Mouse (Mus musculus) E14TG2a.4 (cell line): ENCODE data around the gene Mybl2.

Source experiments
- H3K27me3 ChIP-seq: 2 replicates; pipeline ENCODE4 v1.6.1; 2014; ENCODE audit warnings: low read length, control low read depth; ENCODE audit not compliant: insufficient read depth
- H3K36me3 ChIP-seq: 2 replicates; pipeline ENCODE4 v1.6.1; 2014; ENCODE audit warnings: low read length, control low read depth; ENCODE audit not compliant: insufficient read depth
- H3K4me1 ChIP-seq: replicated peaks from 2 replicates; pipeline ENCODE4 v1.6.1; 2014; ENCODE audit warnings: low read depth, low read length, control low read depth
- H3K4me3 ChIP-seq: replicated peaks from 2 replicates; pipeline ENCODE4 v1.5.1; 2014; ENCODE audit warnings: mild to moderate bottlenecking, low read length
- H3K9me3 ChIP-seq: 2 replicates; pipeline ENCODE4 v1.6.1; 2014; ENCODE audit warnings: low read length, control low read depth
- CTCF ChIP-seq: conservative IDR thresholded peaks from 2 replicates; pipeline ENCODE4 v1.5.1; 2014; ENCODE audit warnings: low read length
- NANOG ChIP-seq: IDR thresholded peaks from 2 replicates; pipeline ENCODE4 v1.6.1; 2014; ENCODE audit warnings: borderline replicate concordance, low read length, mixed read lengths
- POU5F1 ChIP-seq: IDR thresholded peaks from 2 replicates; pipeline ENCODE4 v1.6.1; 2014; ENCODE audit warnings: low read length, borderline replicate concordance

Gene Mybl2

GRCm38 (mm10) chr2:163054335-163054840, at the start of gene Mybl2:
TSS of gene Mybl2 (plus strand) at chr2:163054687.
- Histone ChIP-seq H3K27me3 (no peaks in the 10 kb centered on the region), H3K4me1 (peaks cover 66% of the 10 kb centered on the region), H3K36me3 (peaks cover 38% of the 10 kb centered on the region), H3K9me3 (no peaks in the 10 kb centered on the region), H3K4me3 (peak within 1 kb of the TSS; percentile 99)
- no peak for TF ChIP-seq NANOG
- TF ChIP-seq CTCF, result no peak
- no peak for TF ChIP-seq POU5F1

GRCm38 (mm10) chr2:163007299-163007698, 47.2 kb upstream of the Mybl2 start:
- TF ChIP-seq NANOG (no peak), CTCF (no peak)

GRCm38 (mm10) chr2:163016916-163017743, 37.4 kb upstream of the Mybl2 start, which contains the start of gene Ift52:
TSS of gene Ift52 (plus strand) at chr2:163017354.
- TF ChIP-seq NANOG, result no peak
- no peak for TF ChIP-seq POU5F1
- no peak for TF ChIP-seq CTCF
- Histone ChIP-seq H3K4me1 (peaks cover 17% of the 10 kb centered on the region), H3K4me3 (peak within 1 kb of the TSS; percentile 94), H3K9me3 (no peaks in the 10 kb centered on the region), H3K36me3 (peaks cover 5% of the 10 kb centered on the region; the same call in 1 of the 2 replicates), H3K27me3 (no peaks in the 10 kb centered on the region)

More at GRCm38 (mm10) chr2:163007299-163007698, 47.2 kb upstream of the Mybl2 start:
- no peaks in the 10 kb centered on the region for H3K27me3 ChIP-seq
- H3K4me1 ChIP-seq, result no peaks in the 10 kb centered on the region
- H3K36me3 ChIP-seq, result no peaks in the 10 kb centered on the region
- H3K9me3 ChIP-seq, result peaks cover 4% of the 10 kb centered on the region
- H3K4me3 ChIP-seq, result no peak overlapping the region

GRCm38 (mm10) chr2:163031289-163031688, 23.2 kb upstream of the Mybl2 start:
- no peak overlapping the region for H3K4me3 ChIP-seq
- TF ChIP-seq NANOG, result no peak
- TF ChIP-seq CTCF, result no peak
- no peak for TF ChIP-seq POU5F1
- H3K27me3 ChIP-seq, result no peaks in the 10 kb centered on the region
- H3K9me3 ChIP-seq, result no peaks in the 10 kb centered on the region
- peaks cover 71% of the 10 kb centered on the region for H3K4me1 ChIP-seq
- peaks cover 68% of the 10 kb centered on the region for H3K36me3 ChIP-seq

- peak; percentile 86 for TF ChIP-seq NANOG
- no peak for TF ChIP-seq CTCF
- peak; percentile 70; the same call in 1 of the 2 replicates for TF ChIP-seq POU5F1
- Histone ChIP-seq H3K4me1 (peaks cover 75% of the 10 kb centered on the region), H3K4me3 (0 out of 2 replicates have a peak overlapping the region, but pooled peaks have one; percentile 2), H3K9me3 (no peaks in the 10 kb centered on the region), H3K36me3 (peaks cover 68% of the 10 kb centered on the region), H3K27me3 (no peaks in the 10 kb centered on the region)
Measured at GRCm38 (mm10) chr2:163031757-163032156, 22.7 kb upstream of the Mybl2 start.

GRCm38 (mm10) chr2:163032622-163033021, 21.9 kb upstream of the Mybl2 start:
- peaks cover 84% of the 10 kb centered on the region for H3K4me1 ChIP-seq
- H3K4me3 ChIP-seq, result 0 out of 2 replicates have a peak overlapping the region, but pooled peaks have one; percentile 2
- TF ChIP-seq POU5F1 (no peak), CTCF (no peak), NANOG (no peak)
- no peaks in the 10 kb centered on the region for H3K27me3 ChIP-seq
- peaks cover 68% of the 10 kb centered on the region for H3K36me3 ChIP-seq
- H3K9me3 ChIP-seq, result no peaks in the 10 kb centered on the region

GRCm38 (mm10) chr2:163039940-163040339, 14.5 kb upstream of the Mybl2 start:
- TF ChIP-seq CTCF (no peak), POU5F1 (no peak), NANOG (no peak)
- Histone ChIP-seq H3K4me3 (no peak overlapping the region), H3K36me3 (peaks cover 89% of the 10 kb centered on the region), H3K27me3 (no peaks in the 10 kb centered on the region), H3K4me1 (peaks cover 52% of the 10 kb centered on the region), H3K9me3 (peaks cover 25% of the 10 kb centered on the region)

GRCm38 (mm10) chr2:163048125-163048524, 6.4 kb upstream of the Mybl2 start:
- TF ChIP-seq CTCF (peak; percentile 93), POU5F1 (no peak)
- Histone ChIP-seq H3K27me3 (no peaks in the 10 kb centered on the region), H3K36me3 (peaks cover 57% of the 10 kb centered on the region), H3K9me3 (no peaks in the 10 kb centered on the region), H3K4me3 (no peak overlapping the region), H3K4me1 (peaks cover 51% of the 10 kb centered on the region)
